21 mouse cellular contexts compared by ENCODE assay signal in the genomic region with DNA sequence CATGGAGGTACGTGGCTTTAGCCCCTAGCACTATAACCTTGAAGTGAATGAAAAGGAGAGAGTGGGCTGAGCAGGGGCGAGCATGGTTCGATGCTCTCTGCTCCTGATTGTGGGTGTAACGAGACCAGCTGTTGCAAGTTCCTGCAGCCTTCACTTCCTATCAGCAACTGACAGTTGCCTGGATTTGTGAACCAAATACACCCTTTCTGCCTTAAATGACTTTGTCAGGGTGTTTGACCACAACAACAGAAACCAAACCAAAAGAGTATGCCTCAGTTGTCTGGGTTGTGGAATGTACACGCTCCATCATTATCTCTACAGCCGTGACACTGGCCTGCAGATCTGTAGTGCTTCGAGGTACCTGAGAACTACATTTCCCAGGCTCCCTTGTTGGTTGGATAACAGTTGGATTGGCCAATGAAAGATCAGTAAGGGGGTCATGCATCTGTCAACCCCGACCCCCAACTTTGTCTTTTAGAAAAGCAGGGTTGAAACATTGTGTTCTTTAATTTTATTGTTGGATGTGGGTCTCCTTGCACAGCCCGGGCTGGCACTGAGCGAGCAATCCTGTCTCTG. TPM values are rescaled to one million over a fixed set of nuclear protein-coding genes. Genes with fewer than 3 reads are reported as not detected.
"Had no signal": no experiment of that assay in that cellular context is flagged by ENCODE, and none has a peak within 500 bp of the region (broad histone marks: within the 10 kb centered on the region; RNA-seq: fewer than 3 reads in every experiment).

No protein-coding gene starts in this region.

- H3K4me2 ChIP-seq: limb, embryonic 12.5 days; midbrain, embryonic 15.5 days; neural tube, embryonic 13.5 days had no signal

- H3K9me3 ChIP-seq: midbrain, embryonic 15.5 days; neural tube, embryonic 13.5 days had no signal

- DNase-seq: kidney, adult 18-20 months; kidney, postnatal 14 days; layer of hippocampus, postnatal 36 days; lung, adult 2 months; lung, postnatal 36 days; retina, postnatal 1 day; right cerebral cortex, postnatal 4 days; spleen, adult 18-20 months had no signal

- H3K36me3 ChIP-seq: limb, embryonic 12.5 days; midbrain, embryonic 10.5 days; midbrain, embryonic 15.5 days; neural tube, embryonic 13.5 days had no signal

- H3K27ac ChIP-seq: limb, embryonic 12.5 days; liver, embryonic 14.5 days; midbrain, embryonic 10.5 days; midbrain, embryonic 15.5 days; neural tube, embryonic 13.5 days had no signal

- H3K9ac ChIP-seq: limb, embryonic 12.5 days; liver, embryonic 14.5 days; midbrain, embryonic 15.5 days; neural tube, embryonic 13.5 days had no signal

- H3K4me3 ChIP-seq: limb, embryonic 12.5 days; midbrain, embryonic 10.5 days; midbrain, embryonic 15.5 days; neural tube, embryonic 13.5 days had no signal

- H3K27me3 ChIP-seq: midbrain, embryonic 15.5 days had no signal

- ATAC-seq: inflammation-experienced regulatory T-cells, adult 6 months; lung, postnatal 0 days; midbrain, embryonic 15.5 days had no signal

RNA-seq across cellular contexts. Expression of a gene that starts 25.8 kb away (rescaled TPM):
- total RNA-seq: liver, adult 2 months had no signal
- polyA plus RNA-seq: inflammation-experienced regulatory T-cells, adult 6 months; kidney, embryonic 14.5 days; limb, embryonic 12.5 days; liver, adult 2 months; midbrain, embryonic 10.5 days; neural tube, embryonic 13.5 days had no signal

RNA-seq across cellular contexts. Expression of a gene that starts 59.6 kb away (rescaled TPM):
- total RNA-seq: layer of hippocampus, adult 8-10 months; layer of hippocampus, postnatal 36 days; left cerebral cortex, adult 8-10 months; left cerebral cortex, postnatal 36 days; liver, adult 2 months had no signal
- polyA plus RNA-seq: inflammation-experienced regulatory T-cells, adult 6 months; liver, adult 2 months; midbrain, embryonic 10.5 days; neural tube, embryonic 13.5 days; stomach, embryonic 14.5 days had no signal
